Mouse (Mus musculus) MEL (cell line): ENCODE results near the gene 4933405L10Rik. TPM values are rescaled to one million over a fixed set of nuclear protein-coding genes. Genes with fewer than 3 reads are reported as not detected.

Experiments
- DNase-seq: peaks from one replicate; pipeline ENCODE4 v3.0.0; 2011; ENCODE audit warnings: low read depth, low spot score
- H3K27ac ChIP-seq: 2 replicates; pipeline ENCODE4 v1.5.1; 2012; ENCODE audit warnings: low read depth, mild to moderate bottlenecking, control low read depth, low read length, moderate library complexity; ENCODE audit not compliant: control insufficient read depth
- H3K27me3 ChIP-seq, 2 experiments: fragments of 150-350 bp in 1 of 2; sonication (generic) in 1 of 2; 2 replicates each; pipeline ENCODE4 v1.6.1; 2012; ENCODE audit warnings: low read length in 2 of 2, mild to moderate bottlenecking in 2 of 2, improper control_type of control experiment in 1 of 2, moderate library complexity in 1 of 2; ENCODE audit not compliant: insufficient read depth in 2 of 2, control insufficient read depth in 1 of 2
- H3K36me3 ChIP-seq, 2 experiments: 2 replicates each; pipeline ENCODE4 v1.6.1; 2012 to 2014; ENCODE audit warnings: low read length in 2 of 2, improper control_type of control experiment in 1 of 2, inconsistent platforms in 1 of 2, mild to moderate bottlenecking in 1 of 2; ENCODE audit not compliant: insufficient read depth in 2 of 2, control insufficient read depth in 1 of 2
- H3K4me1 ChIP-seq, 2 experiments: fragments of 150-350 bp in 1 of 2; sonication (generic) in 1 of 2; 2 replicates each; pipeline ENCODE4 v1.6.1; 2012; ENCODE audit warnings: low read length in 2 of 2, improper control_type of control experiment in 1 of 2, mild to moderate bottlenecking in 1 of 2; ENCODE audit not compliant: insufficient read depth in 2 of 2, control insufficient read depth in 1 of 2
- H3K4me3 ChIP-seq, 2 experiments: fragments of 150-350 bp in 1 of 2; sonication (generic) in 1 of 2; 2 replicates each; pipeline ENCODE4 v1.5.1; 2012; ENCODE audit warnings: low read depth in 2 of 2, low read length in 2 of 2, mild to moderate bottlenecking in 2 of 2, moderate library complexity in 2 of 2, control low read depth in 1 of 2, improper control_type of control experiment in 1 of 2; ENCODE audit not compliant: control insufficient read depth in 1 of 2, insufficient read depth in 1 of 2
- H3K79me2 ChIP-seq: 2 replicates; pipeline ENCODE4 v1.6.1; 2012; ENCODE audit warnings: mild to moderate bottlenecking, low read length, moderate library complexity; ENCODE audit not compliant: control insufficient read depth, poor library complexity, insufficient read depth
- H3K9ac ChIP-seq: 2 replicates; pipeline ENCODE4 v1.6.1; 2012; ENCODE audit warnings: low read depth, mild to moderate bottlenecking, control low read depth, low read length, moderate library complexity; ENCODE audit not compliant: control insufficient read depth, poor library complexity, severe bottlenecking
- H3K9me3 ChIP-seq: fragments of 150-350 bp; sonication (generic); replicated peaks from 2 replicates; pipeline ENCODE4 v1.6.1; 2012; ENCODE audit warnings: mild to moderate bottlenecking, low read length, improper control_type of control experiment, moderate library complexity; ENCODE audit not compliant: insufficient read depth
- BHLHE40 ChIP-seq: IDR thresholded peaks from 2 replicates; pipeline ENCODE4 v1.6.1; 2012; ENCODE audit warnings: low read depth, mild to moderate bottlenecking, inconsistent platforms, low read length, improper control_type of control experiment, borderline replicate concordance
- CHD1 ChIP-seq: IDR thresholded peaks from 2 replicates; pipeline ENCODE4 v1.6.1; 2012; ENCODE audit warnings: low read depth, mild to moderate bottlenecking, inconsistent platforms, low read length, improper control_type of control experiment
- CHD2 ChIP-seq: IDR thresholded peaks from 2 replicates; pipeline ENCODE4 v1.6.1; 2011; ENCODE audit warnings: low read length, improper control_type of control experiment
- CTCF ChIP-seq, 3 experiments: IDR thresholded peaks in 2 of 3; conservative IDR thresholded peaks in 1 of 3; 2 replicates each; pipeline ENCODE4 v1.5.1; 2011 to 2012; ENCODE audit warnings: low read length in 3 of 3, low read depth in 2 of 3, mild to moderate bottlenecking in 2 of 3, improper control_type of control experiment in 1 of 3, inconsistent platforms in 1 of 3, mixed read lengths in 1 of 3, moderate library complexity in 1 of 3; ENCODE audit not compliant: control insufficient read depth in 1 of 3, insufficient read depth in 1 of 3, poor library complexity in 1 of 3, severe bottlenecking in 1 of 3
- EP300 ChIP-seq, 2 experiments: IDR thresholded peaks; 2 replicates each; pipeline ENCODE4 v1.6.1; 2011; ENCODE audit warnings: improper control_type of control experiment in 2 of 2, low read length in 2 of 2, low read depth in 1 of 2, mild to moderate bottlenecking in 1 of 2
- ETS1 ChIP-seq: IDR thresholded peaks from 2 replicates; pipeline ENCODE4 v1.6.1; 2012; ENCODE audit warnings: low read depth, mild to moderate bottlenecking, inconsistent platforms, low read length, improper control_type of control experiment, moderate library complexity
- GABPA ChIP-seq: IDR thresholded peaks from 2 replicates; pipeline ENCODE4 v1.6.1; 2012; ENCODE audit warnings: low read depth, mild to moderate bottlenecking, inconsistent platforms, low read length, improper control_type of control experiment, moderate library complexity
- GATA1 ChIP-seq: IDR thresholded peaks from 2 replicates; pipeline ENCODE4 v1.6.1; 2011; ENCODE audit warnings: low read depth, low read length, improper control_type of control experiment
- JUND ChIP-seq: IDR thresholded peaks from 2 replicates; pipeline ENCODE4 v1.6.1; 2011; ENCODE audit warnings: low read depth, mild to moderate bottlenecking, improper control_type of control experiment, low read length
- KAT2A ChIP-seq: conservative IDR thresholded peaks from 2 replicates; pipeline ENCODE4 v1.6.1; 2012; ENCODE audit warnings: low read depth, low read length, improper control_type of control experiment, inconsistent platforms
- MAZ ChIP-seq: IDR thresholded peaks from 2 replicates; pipeline ENCODE4 v1.6.1; 2012; ENCODE audit warnings: low read depth, mild to moderate bottlenecking, inconsistent platforms, low read length, improper control_type of control experiment
- MXI1 ChIP-seq: IDR thresholded peaks from 2 replicates; pipeline ENCODE4 v1.6.1; 2011; ENCODE audit warnings: mild to moderate bottlenecking, low read depth, low read length, improper control_type of control experiment
- MYC ChIP-seq: IDR thresholded peaks from 2 replicates; pipeline ENCODE4 v1.6.1; 2011; ENCODE audit warnings: low read depth, mild to moderate bottlenecking, low read length, improper control_type of control experiment, moderate library complexity
- POLR2A ChIP-seq, 2 experiments: IDR thresholded peaks; 2 replicates each; pipeline ENCODE4 v1.6.1; 2011 to 2012; ENCODE audit warnings: low read length in 2 of 2, mild to moderate bottlenecking in 2 of 2, control low read depth in 1 of 2, improper control_type of control experiment in 1 of 2, low read depth in 1 of 2, moderate library complexity in 1 of 2; ENCODE audit not compliant: control insufficient read depth in 1 of 2, insufficient read depth in 1 of 2, poor library complexity in 1 of 2
- POLR2AphosphoS2 ChIP-seq: IDR thresholded peaks from 2 replicates; pipeline ENCODE4 v1.6.1; 2011; ENCODE audit warnings: low read length, improper control_type of control experiment
- SIN3A ChIP-seq: IDR thresholded peaks from 2 replicates; pipeline ENCODE4 v1.6.1; 2012; ENCODE audit warnings: low read length, improper control_type of control experiment, inconsistent platforms
- SMC3 ChIP-seq: IDR thresholded peaks from 2 replicates; pipeline ENCODE4 v1.6.1; 2011; ENCODE audit warnings: low read depth, low read length, improper control_type of control experiment
- TAL1 ChIP-seq: IDR thresholded peaks from 2 replicates; pipeline ENCODE4 v1.6.1; 2012; ENCODE audit warnings: mild to moderate bottlenecking, inconsistent platforms, low read length, moderate library complexity, mixed read lengths
- TCF12 ChIP-seq: IDR thresholded peaks from 2 replicates; pipeline ENCODE4 v1.6.1; 2014; ENCODE audit warnings: low read depth, mild to moderate bottlenecking, inconsistent platforms, low read length, improper control_type of control experiment, moderate library complexity
- UBTF ChIP-seq: IDR thresholded peaks from 2 replicates; pipeline ENCODE4 v1.6.1; 2012; ENCODE audit warnings: low read depth, mild to moderate bottlenecking, inconsistent platforms, low read length, improper control_type of control experiment, moderate library complexity, borderline replicate concordance; ENCODE audit not compliant: insufficient read depth
- USF2 ChIP-seq, 2 experiments: IDR thresholded peaks; 2 replicates each; pipeline ENCODE4 v1.6.1; 2011 to 2012; ENCODE audit warnings: improper control_type of control experiment in 2 of 2, low read length in 2 of 2, borderline replicate concordance in 1 of 2, inconsistent platforms in 1 of 2, low read depth in 1 of 2, mild to moderate bottlenecking in 1 of 2; ENCODE audit not compliant: insufficient read depth in 1 of 2
- ZC3H11A ChIP-seq: IDR thresholded peaks from 2 replicates; pipeline ENCODE4 v1.6.1; 2012; ENCODE audit warnings: low read depth, mild to moderate bottlenecking, inconsistent platforms, low read length, improper control_type of control experiment
- ZKSCAN1 ChIP-seq: IDR thresholded peaks from 2 replicates; pipeline ENCODE4 v1.6.1; 2012; ENCODE audit warnings: low read depth, mild to moderate bottlenecking, inconsistent platforms, low read length, improper control_type of control experiment, moderate library complexity
- ZMIZ1 ChIP-seq: IDR thresholded peaks from 2 replicates; pipeline ENCODE4 v1.6.1; 2012; ENCODE audit warnings: low read depth, mild to moderate bottlenecking, inconsistent platforms, low read length, improper control_type of control experiment, moderate library complexity
- ZNF384 ChIP-seq: IDR thresholded peaks from 2 replicates; pipeline ENCODE4 v1.6.1; 2012; ENCODE audit warnings: low read depth, mild to moderate bottlenecking, inconsistent platforms, low read length, improper control_type of control experiment
- polyA plus RNA-seq, 2 experiments: library from polyadenylated mRNA; stranded (reverse) in 1 of 2; unstranded in 1 of 2; fragments of >175 nt in 1 of 2; fragments of >200 nt in 1 of 2; gene quantifications; 2 replicates each; pipeline versions ENCODE4 v1.2.1 to v1.2.4; 2012; ENCODE audit warnings: low replicate concordance in 2 of 2, low read depth in 1 of 2; ENCODE audit not compliant: insufficient read length in 2 of 2, insufficient read depth in 1 of 2, missing spikeins in 1 of 2
- total RNA-seq: library from RNA; depleted of rRNA; stranded (reverse); fragments of 300-350 nt; gene quantifications from 2 replicates; pipeline ENCODE4 v1.2.3, GENCODE M21; 2012

Gene 4933405L10Rik
- total and polyA plus RNA-seq, 3 experiments, result 0.23 to 0.42 TPM; not detected in 1

DNA sequence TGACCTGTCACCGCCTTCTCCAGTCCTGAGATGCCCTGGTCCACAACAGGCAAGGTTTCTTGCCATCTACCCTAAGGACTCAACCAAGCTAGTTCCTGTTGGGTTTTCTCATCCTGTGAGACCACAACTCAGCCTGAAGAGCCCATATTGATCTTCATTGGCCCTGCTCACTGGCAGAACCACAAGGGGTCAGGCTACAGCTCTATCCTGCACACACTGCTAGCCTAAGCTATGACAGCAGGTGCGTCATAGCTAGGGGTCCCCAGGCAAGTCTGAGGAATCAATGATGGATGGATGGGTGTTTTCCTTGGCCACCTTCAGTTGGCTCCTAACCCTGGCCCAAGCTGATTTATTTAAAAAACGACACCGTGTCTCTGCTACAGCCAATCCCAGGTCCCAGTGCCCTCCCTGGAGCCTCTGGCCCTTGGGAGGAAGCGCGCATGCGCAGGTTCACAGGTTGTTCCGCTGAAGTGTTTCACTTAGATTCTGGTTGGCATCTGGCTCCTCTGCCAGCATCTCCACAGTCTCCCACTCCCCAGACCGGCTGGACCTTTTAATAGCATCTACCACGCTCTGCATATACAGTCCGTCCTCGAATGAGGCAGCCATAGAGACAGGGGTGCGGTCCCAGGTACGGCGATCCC, 9.0 kb downstream of the 4933405L10Rik start:
- TF ChIP-seq ZKSCAN1 (no peak), MAZ (no peak), GATA1 (no peak), CHD1 (no peak), ZNF384 (no peak), TAL1 (no peak), MXI1 (no peak), EP300 (IDR thresholded peaks at IDR 0.05; ENCODE audit: low read depth in 1 of 2, low read length in 2 of 2) (no peak), TCF12 (no peak), JUND (no peak), POLR2AphosphoS2 (no peak), USF2 (IDR thresholded peaks at IDR 0.05; ENCODE audit: borderline replicate concordance in 1 of 2, insufficient read depth in 1 of 2, low read depth in 1 of 2, low read length in 2 of 2) (no peak), BHLHE40 (no peak), MYC (no peak), KAT2A (no peak), UBTF (no peak), ZMIZ1 (no peak), SMC3 (no peak), GABPA (no peak)
- H3K27me3 ChIP-seq, result no peaks in the 10 kb centered on the region
- no peak overlapping the region for H3K27ac ChIP-seq
- H3K9ac ChIP-seq, result no peak overlapping the region
- no peaks in the 10 kb centered on the region for H3K9me3 ChIP-seq
- no peaks in the 10 kb centered on the region for H3K79me2 ChIP-seq
- no peak overlapping the region for H3K4me3 ChIP-seq
- no peaks in the 10 kb centered on the region; a peak in 2 of 4 replicates for H3K4me1 ChIP-seq
- DNase-seq, result no peak
- 0 out of 4 replicates have a peak, but pooled peaks cover 0 to 2% of the 10 kb centered on the region in 2 experiments for H3K36me3 ChIP-seq

GRCm38 (mm10) chr8:105719637-105720036, 12.2 kb downstream of the 4933405L10Rik start:
- no peaks in the 10 kb centered on the region for H3K27me3 ChIP-seq
- DNase-seq, result no peak
- H3K79me2 ChIP-seq, result no peaks in the 10 kb centered on the region
- 0 out of 4 replicates have a peak, but pooled peaks cover 0 to 2% of the 10 kb centered on the region in 2 experiments for H3K36me3 ChIP-seq
- no peak for TF ChIP-seq ZC3H11A
- no peak for TF ChIP-seq ETS1
- no peak for TF ChIP-seq CHD2
- no peak for TF ChIP-seq POLR2A (IDR thresholded peaks at IDR 0.05; ENCODE audit: control insufficient read depth in 1 of 2, insufficient read depth in 1 of 2, low read depth in 1 of 2, low read length in 2 of 2, poor library complexity in 1 of 2)
- TF ChIP-seq CTCF (IDR thresholded peaks at IDR 0.05 in 2 of 3, conservative IDR thresholded peaks at IDR 0.05 in 1 of 3; ENCODE audit: control insufficient read depth in 1 of 3, insufficient read depth in 1 of 3, low read depth in 2 of 3, low read length in 3 of 3, poor library complexity in 1 of 3, severe bottlenecking in 1 of 3), result no peak
- no peak for TF ChIP-seq SIN3A
- TF ChIP-seq EP300 (IDR thresholded peaks at IDR 0.05; ENCODE audit: low read depth in 1 of 2, low read length in 2 of 2), result no peak
- H3K9me3 ChIP-seq, result no peaks in the 10 kb centered on the region
- H3K27ac ChIP-seq, result no peak overlapping the region
- no peak overlapping the region for H3K9ac ChIP-seq
- no peaks in the 10 kb centered on the region; a peak in 2 of 4 replicates for H3K4me1 ChIP-seq
- no peak overlapping the region for H3K4me3 ChIP-seq
